Comparison of ENCODE assay signal across 12 mouse cellular contexts in the genomic region with DNA sequence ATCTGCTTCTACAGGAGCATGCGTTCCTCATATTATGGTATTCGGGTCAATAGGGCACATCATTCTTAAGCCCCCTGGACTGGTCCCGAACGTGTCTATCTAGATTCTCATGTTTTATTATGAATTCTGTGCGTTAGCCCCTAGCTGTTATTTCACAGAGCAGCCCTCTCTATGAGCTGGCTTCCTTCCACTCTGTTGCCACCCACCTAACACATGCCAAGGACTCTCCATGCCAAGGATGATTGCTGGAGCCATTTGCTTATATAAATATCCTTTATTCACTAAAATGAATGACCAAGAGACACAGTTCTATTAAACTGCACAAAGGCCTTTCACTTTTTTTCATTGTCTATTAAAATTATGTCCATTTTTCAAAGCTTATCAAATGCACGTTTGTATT.
"Had no signal": no experiment of that assay in that cellular context is flagged by ENCODE, and none has a peak within 500 bp of the region (broad histone marks: within the 10 kb centered on the region; RNA-seq: fewer than 3 reads in every experiment).

No protein-coding gene starts in this region.

- H3K9me3 ChIP-seq: limb, embryonic 12.5 days; liver, embryonic 13.5 days; lung, embryonic 15.5 days; midbrain, embryonic 13.5 days had no signal

- H3K9ac ChIP-seq: limb, embryonic 12.5 days; liver, embryonic 13.5 days; liver, postnatal 0 days; lung, embryonic 15.5 days; midbrain, embryonic 13.5 days had no signal

- DNase-seq: kidney, adult 8-10 months; kidney, postnatal 25 days; liver; liver, embryonic 13.5 days; liver, postnatal 0 days; lung, postnatal 36 days; thymus, postnatal 36 days had no signal

- H3K27ac ChIP-seq: left cerebral cortex, adult 2 months; limb, embryonic 12.5 days; liver, embryonic 13.5 days; lung, embryonic 15.5 days; midbrain, embryonic 13.5 days had no signal

- H3K36me3 ChIP-seq: limb, embryonic 12.5 days; liver, embryonic 13.5 days; lung, embryonic 15.5 days; midbrain, embryonic 13.5 days had no signal

- H3K4me2 ChIP-seq: limb, embryonic 12.5 days; liver, embryonic 13.5 days; lung, embryonic 15.5 days; midbrain, embryonic 13.5 days had no signal

- H3K4me3 ChIP-seq: left cerebral cortex, adult 2 months; limb, embryonic 12.5 days; liver, embryonic 13.5 days; lung, embryonic 15.5 days; midbrain, embryonic 13.5 days had no signal

- H3K27me3 ChIP-seq: limb, embryonic 12.5 days; liver, embryonic 13.5 days; lung, embryonic 15.5 days had no signal

- H3K4me1 ChIP-seq: liver, embryonic 13.5 days had no signal

- ATAC-seq: intestine, postnatal 0 days; liver, postnatal 0 days; midbrain, embryonic 13.5 days had no signal
